Mouse (Mus musculus) CH12.LX (cell line): ENCODE measurements around the gene Bad.

Experiments used
- BHLHE40 ChIP-seq: IDR thresholded peaks from 2 replicates; pipeline ENCODE4 v1.6.1; 2011; ENCODE audit warnings: mild to moderate bottlenecking, low read depth, low read length, improper control_type of control experiment
- CTCF ChIP-seq, 2 experiments: IDR thresholded peaks in 1 of 2; conservative IDR thresholded peaks in 1 of 2; 2 replicates each; pipeline ENCODE4 v1.5.1; 2011 to 2012; ENCODE audit warnings: low read depth in 2 of 2, low read length in 2 of 2, improper control_type of control experiment in 1 of 2, inconsistent platforms in 1 of 2, mild to moderate bottlenecking in 1 of 2, moderate library complexity in 1 of 2
- JUN ChIP-seq: IDR thresholded peaks from 2 replicates; pipeline ENCODE4 v1.6.1; 2011; ENCODE audit warnings: low read depth, mild to moderate bottlenecking, low read length, improper control_type of control experiment, moderate library complexity; ENCODE audit not compliant: insufficient read depth
- NELFE ChIP-seq: IDR thresholded peaks from 2 replicates; pipeline ENCODE4 v1.6.1; 2011; ENCODE audit warnings: low read depth, low read length, improper control_type of control experiment
- PAX5 ChIP-seq: IDR thresholded peaks from 2 replicates; pipeline ENCODE4 v1.6.1; 2012; ENCODE audit warnings: low read length, inconsistent platforms, mixed read lengths
- RCOR1 ChIP-seq: conservative IDR thresholded peaks from 2 replicates; pipeline ENCODE4 v1.6.1; 2012; ENCODE audit warnings: low read depth, mild to moderate bottlenecking, inconsistent platforms, low read length, improper control_type of control experiment

GRCm38 (mm10) chr19:6981465-6981864 is 39.8 kb downstream of the Bad start:
- TF ChIP-seq PAX5 = no peak
- no peak for TF ChIP-seq BHLHE40
- no peak for TF ChIP-seq JUN
- no peak for TF ChIP-seq NELFE
- no peak for TF ChIP-seq CTCF (conservative IDR thresholded peaks at IDR 0.05 in 1 of 2, IDR thresholded peaks at IDR 0.05 in 1 of 2; ENCODE audit: low read depth in 2 of 2, low read length in 2 of 2)
- no peak for TF ChIP-seq RCOR1
